Mouse (Mus musculus) limb, embryonic 13.5 days (tissue): ENCODE data around the gene 1110051M20Rik. TPM values are rescaled to one million over a fixed set of nuclear protein-coding genes. Genes with fewer than 3 reads are reported as not detected.
A peak's percentile ranks its signal among the peaks of the same experiment; 100 is the strongest.

Source experiments
- ATAC-seq: fragments of 200-750 bp; cut with Nextera tagmentation; 2 replicates; pipeline ENCODE4 v1.8.0; 2017; ENCODE audit warnings: low read depth, moderate number of reproducible peaks, moderate TSS enrichment; ENCODE audit not compliant: low FRiP score
- H3K27ac ChIP-seq: fragments of 300-500 bp; sonication (generic); 2 replicates; pipeline ENCODE4 v1.5.1; 2015; ENCODE audit warnings: inconsistent platforms, mild to moderate bottlenecking, moderate library complexity
- H3K27me3 ChIP-seq: fragments of 300-500 bp; sonication (generic); 2 replicates; pipeline ENCODE4 v1.6.1; 2015; ENCODE audit warnings: mild to moderate bottlenecking, inconsistent platforms
- H3K36me3 ChIP-seq: fragments of 300-500 bp; sonication (generic); 2 replicates; pipeline ENCODE4 v1.6.1; 2015; ENCODE audit warnings: inconsistent platforms, mild to moderate bottlenecking, moderate library complexity
- H3K4me1 ChIP-seq: fragments of 300-500 bp; sonication (generic); 2 replicates; pipeline ENCODE4 v1.6.1; 2015; ENCODE audit warnings: inconsistent platforms
- H3K4me2 ChIP-seq: fragments of 300-500 bp; sonication (generic); replicated peaks from 2 replicates; pipeline ENCODE4 v1.6.1; 2015; ENCODE audit warnings: inconsistent platforms, mild to moderate bottlenecking, moderate library complexity
- H3K4me3 ChIP-seq: fragments of 300-500 bp; sonication (generic); 2 replicates; pipeline ENCODE4 v1.5.1; 2015; ENCODE audit warnings: moderate library complexity, mild to moderate bottlenecking, inconsistent platforms
- H3K9ac ChIP-seq: fragments of 300-500 bp; sonication (generic); 2 replicates; pipeline ENCODE4 v1.6.1; 2015; ENCODE audit warnings: mild to moderate bottlenecking, inconsistent platforms
- H3K9me3 ChIP-seq: fragments of 300-500 bp; sonication (generic); 2 replicates; pipeline ENCODE4 v1.6.1; 2016; ENCODE audit warnings: inconsistent platforms
- WGBS: fragments of 180-500 bp; shearing (Covaris S2); methylation state at CpG from one replicate; pipeline ENCODE4 v1.1.7; 2015; 5-methylcytosine and 5-hydroxymethylcytosine counted together
- polyA plus RNA-seq: library from polyadenylated mRNA; unstranded; fragments of >200 nt; fragmentation: Nextera tagmentation; extraction: Ambion mirVana; gene quantifications from 2 replicates; pipeline ENCODE4 v1.2.1, GENCODE M21; 2015

1110051M20Rik gene
- polyA plus RNA-seq, 1 experiment from 2014 or later: 79.4 TPM

DNA sequence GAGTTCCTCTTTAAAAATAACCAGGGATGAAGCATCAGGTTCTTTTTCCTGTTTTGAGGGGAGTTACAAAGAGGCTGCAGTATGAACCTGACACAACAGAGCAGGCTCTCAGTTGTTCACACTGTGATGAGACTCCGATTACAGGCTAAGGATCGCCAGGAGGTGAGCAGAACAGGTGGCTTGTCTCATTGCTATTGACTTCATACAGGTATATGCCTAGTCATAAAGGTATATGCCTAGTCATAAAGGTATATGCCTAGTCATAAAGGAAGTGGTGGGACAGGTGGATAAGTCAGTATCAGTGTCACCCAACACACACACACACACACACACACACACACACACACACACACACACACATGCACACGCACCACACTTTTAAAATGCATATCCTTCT lies 115.8 kb downstream of the 1110051M20Rik start:
- no peaks in the 10 kb centered on the region for H3K9me3 ChIP-seq

DNA sequence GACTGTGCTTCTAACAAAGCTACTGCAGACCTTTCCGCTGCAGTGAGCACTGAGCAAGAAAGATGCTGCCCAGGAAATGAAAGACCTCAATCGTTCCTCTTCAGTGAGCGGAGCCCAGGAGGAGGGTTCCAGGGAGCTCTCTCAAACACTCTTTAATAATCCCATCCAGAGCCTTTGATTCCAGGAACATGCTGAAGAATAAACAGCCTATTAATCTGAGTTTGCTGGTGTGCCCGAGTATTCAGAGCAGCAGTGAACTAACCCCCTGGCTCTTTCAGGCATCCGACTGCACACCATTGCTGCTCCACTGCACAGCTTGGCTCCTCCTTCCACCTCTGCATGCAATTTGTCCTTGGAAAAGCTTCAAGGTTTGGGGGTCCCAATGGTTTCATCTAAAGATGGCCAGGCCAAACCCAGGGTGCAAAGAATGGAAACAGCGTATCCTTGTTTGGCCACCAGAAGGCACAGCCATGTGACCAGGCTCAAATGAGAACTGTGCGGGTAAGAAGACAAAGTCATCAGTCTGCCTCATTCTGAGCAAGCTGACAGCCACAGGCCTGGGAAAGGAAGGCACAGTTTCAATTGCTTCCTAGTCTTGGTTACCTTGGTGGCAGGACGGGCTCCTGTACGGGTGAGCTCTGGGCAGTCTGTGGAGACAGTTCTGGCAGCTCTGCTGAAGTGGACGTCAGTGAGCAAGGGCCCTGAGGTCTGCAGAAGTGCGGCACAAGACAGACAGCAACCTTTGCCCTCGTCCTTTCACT lies 116.4 kb downstream of the 1110051M20Rik start:
- Histone ChIP-seq H3K4me1 (no peaks in the 10 kb centered on the region), H3K27me3 (no peaks in the 10 kb centered on the region), H3K9ac (no peak overlapping the region), H3K4me2 (no peak overlapping the region), H3K4me3 (no peak overlapping the region), H3K27ac (no peak overlapping the region), H3K9me3 (no peaks in the 10 kb centered on the region), H3K36me3 (no peaks in the 10 kb centered on the region)
- WGBS: 66% methylated on average over 12 of the region's 12 CpGs
- ATAC-seq: no peak

More for the DNA sequence above, 115.8 kb downstream of the 1110051M20Rik start:
- no peaks in the 10 kb centered on the region for H3K4me1 ChIP-seq
- no peak overlapping the region for H3K27ac ChIP-seq
- WGBS: 88% methylated on average over 3 of the region's 3 CpGs
- H3K36me3 ChIP-seq: no peaks in the 10 kb centered on the region
- no peak overlapping the region for H3K9ac ChIP-seq
- no peak overlapping the region for H3K4me3 ChIP-seq
- no peaks in the 10 kb centered on the region for H3K27me3 ChIP-seq
- H3K4me2 ChIP-seq: no peak overlapping the region
- ATAC-seq: no peak

DNA sequence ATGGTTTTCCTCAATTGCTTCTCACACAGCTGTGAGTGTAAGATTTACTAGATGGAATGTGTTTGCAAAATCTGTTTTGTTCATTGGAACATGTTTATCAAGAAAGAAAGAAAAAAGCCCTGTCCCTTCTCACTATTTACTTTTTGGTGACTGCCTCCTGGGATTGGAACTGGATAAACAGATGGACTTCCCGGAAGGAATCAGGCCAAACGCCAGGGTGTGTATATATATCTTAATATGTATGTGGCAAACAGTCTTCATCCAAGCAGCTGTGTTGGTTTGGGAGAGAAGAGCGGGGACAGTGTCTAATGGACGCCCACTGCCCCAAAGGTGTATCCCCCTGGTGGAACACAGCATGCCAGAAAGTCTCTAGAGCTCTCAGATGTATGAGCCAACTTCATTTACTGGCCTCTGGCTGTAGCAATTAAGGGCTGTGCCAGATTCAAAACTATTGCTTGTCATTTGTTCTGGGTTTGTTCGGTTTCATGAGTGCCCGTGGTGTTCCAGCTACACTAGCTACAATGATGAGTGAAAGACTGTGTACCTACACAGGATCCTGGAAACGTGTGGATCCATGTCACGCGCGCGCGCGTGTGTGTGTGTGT lies 117.7 kb downstream of the 1110051M20Rik start:
- 85% methylated on average over 13 of the region's 13 CpGs for WGBS
- H3K27ac ChIP-seq: no peak overlapping the region
- H3K9me3 ChIP-seq: no peaks in the 10 kb centered on the region
- no peak overlapping the region for H3K4me2 ChIP-seq
- no peak overlapping the region for H3K4me3 ChIP-seq
- no peaks in the 10 kb centered on the region for H3K36me3 ChIP-seq
- H3K9ac ChIP-seq: no peak overlapping the region
- no peaks in the 10 kb centered on the region for H3K4me1 ChIP-seq
- ATAC-seq: no peak
- H3K27me3 ChIP-seq: no peaks in the 10 kb centered on the region

DNA sequence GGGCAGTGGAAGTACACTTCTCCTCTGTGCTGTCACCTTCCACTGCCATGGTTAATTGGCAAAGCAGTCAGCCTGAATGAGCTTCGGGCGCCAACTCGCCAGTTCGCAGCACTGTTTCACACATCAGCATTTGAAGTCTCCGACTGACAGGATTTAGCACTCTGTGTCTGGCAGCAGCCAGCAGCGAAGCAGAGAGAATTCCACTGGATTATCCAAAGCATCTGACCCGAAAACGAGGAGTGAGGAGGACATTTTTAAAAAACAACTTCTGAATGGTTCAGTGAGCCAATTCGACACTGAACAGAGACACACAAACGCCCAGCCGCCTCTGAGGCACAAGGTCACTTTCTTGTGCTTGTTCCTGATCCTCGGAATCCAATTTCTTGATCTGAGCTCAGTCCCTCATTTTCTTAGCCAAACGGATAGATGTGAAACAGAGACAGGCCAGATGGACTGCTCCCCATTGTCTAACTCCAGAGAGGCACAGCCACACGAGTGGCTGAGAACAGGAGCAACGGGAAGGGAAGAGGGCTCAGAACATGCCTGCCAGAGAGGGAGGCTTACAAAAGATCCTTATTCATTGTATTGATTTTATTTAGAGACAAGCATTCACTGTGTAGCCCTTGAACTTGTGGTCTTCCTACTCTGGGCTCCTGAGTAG lies 119.6 kb downstream of the 1110051M20Rik start:
- ATAC-seq: no peak
- peak overlapping the region; percentile 8; the same call in 1 of the 2 replicates for H3K27ac ChIP-seq
- H3K36me3 ChIP-seq: no peaks in the 10 kb centered on the region
- 53% methylated on average over 15 of the region's 15 CpGs for WGBS
- H3K4me2 ChIP-seq: no peak overlapping the region
- H3K9ac ChIP-seq: no peak overlapping the region
- H3K27me3 ChIP-seq: no peaks in the 10 kb centered on the region
- H3K4me3 ChIP-seq: no peak overlapping the region
- no peaks in the 10 kb centered on the region for H3K9me3 ChIP-seq
- H3K4me1 ChIP-seq: no peaks in the 10 kb centered on the region

DNA sequence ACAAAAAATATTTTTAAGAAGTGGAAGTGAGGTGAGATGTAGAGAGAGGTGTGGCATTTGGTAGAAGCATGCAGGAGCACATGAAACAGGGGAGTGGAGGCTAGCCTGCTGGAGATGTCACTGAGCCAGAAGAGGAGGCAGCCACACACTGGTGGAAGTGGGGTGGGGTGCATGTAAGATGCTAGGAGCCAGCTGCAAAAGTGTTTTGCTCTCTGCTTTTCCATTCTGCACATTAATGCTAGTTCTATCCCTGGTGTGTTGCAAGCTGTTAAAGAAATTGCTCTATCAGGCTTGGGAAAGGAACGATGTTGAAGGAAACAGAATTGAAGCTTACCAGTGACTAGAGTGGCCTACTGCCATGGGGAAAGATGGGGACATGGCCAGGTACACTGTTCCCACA lies 120.2 kb downstream of the 1110051M20Rik start:
- no peaks in the 10 kb centered on the region for H3K27me3 ChIP-seq
- H3K4me1 ChIP-seq: no peaks in the 10 kb centered on the region
- peak overlapping the region; percentile 8; the same call in 1 of the 2 replicates for H3K27ac ChIP-seq
- H3K36me3 ChIP-seq: no peaks in the 10 kb centered on the region
- 68% methylated on average over 1 of the region's 1 CpGs for WGBS
- H3K9me3 ChIP-seq: no peaks in the 10 kb centered on the region
- ATAC-seq: no peak
- no peak overlapping the region for H3K4me3 ChIP-seq
- H3K9ac ChIP-seq: no peak overlapping the region
- H3K4me2 ChIP-seq: no peak overlapping the region

DNA sequence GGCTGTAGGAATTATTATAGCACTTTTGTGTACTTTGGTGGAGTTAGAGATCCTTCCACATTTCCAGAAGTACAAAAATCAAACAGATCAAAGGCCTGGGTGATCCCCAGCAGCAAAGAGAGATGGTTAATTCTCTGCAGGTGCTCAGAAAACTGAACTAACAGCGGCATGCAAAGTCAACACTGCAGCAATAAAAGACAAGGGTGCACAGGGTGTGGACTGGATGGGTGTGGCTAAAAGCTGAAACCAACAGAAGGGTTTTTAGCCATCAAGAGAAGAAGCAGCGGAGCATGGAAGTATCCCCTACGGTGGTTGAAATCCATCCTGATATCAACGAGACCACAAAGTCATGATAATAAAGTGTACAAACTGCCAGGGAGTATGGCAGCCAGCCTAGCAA lies 122.0 kb downstream of the 1110051M20Rik start:
- no peak for ATAC-seq

DNA sequence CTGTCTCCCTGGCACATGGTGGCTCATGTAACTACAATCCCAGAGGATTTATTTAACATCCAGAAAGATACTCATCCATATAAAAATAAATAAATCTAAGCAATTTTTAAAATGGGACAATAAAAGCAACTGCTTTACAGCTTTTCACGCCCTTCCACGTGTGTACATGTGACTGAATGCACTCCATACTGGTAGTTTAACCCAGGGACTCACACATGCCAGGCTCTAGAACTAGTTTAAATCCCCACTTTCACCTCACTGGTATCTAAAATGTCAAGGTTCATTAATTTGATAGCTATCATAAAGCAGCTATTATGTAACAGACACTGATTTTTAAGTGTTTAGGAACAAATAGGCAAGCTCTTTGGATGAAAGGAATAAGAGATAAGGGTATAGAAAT lies 122.6 kb downstream of the 1110051M20Rik start:
- WGBS: 75% methylated on average over 2 of the region's 2 CpGs
- H3K27ac ChIP-seq: no peak overlapping the region
- H3K9ac ChIP-seq: no peak overlapping the region
- H3K4me3 ChIP-seq: no peak overlapping the region
- no peaks in the 10 kb centered on the region for H3K27me3 ChIP-seq
- no peaks in the 10 kb centered on the region for H3K9me3 ChIP-seq
- H3K4me1 ChIP-seq: no peaks in the 10 kb centered on the region
- no peak overlapping the region for H3K4me2 ChIP-seq
- ATAC-seq: no peak
- no peaks in the 10 kb centered on the region for H3K36me3 ChIP-seq

More for the DNA sequence above, 122.0 kb downstream of the 1110051M20Rik start:
- WGBS: 63% methylated on average over 4 of the region's 4 CpGs
- no peaks in the 10 kb centered on the region for H3K27me3 ChIP-seq
- H3K4me2 ChIP-seq: no peak overlapping the region
- H3K4me1 ChIP-seq: no peaks in the 10 kb centered on the region
- no peak overlapping the region for H3K4me3 ChIP-seq
- H3K36me3 ChIP-seq: no peaks in the 10 kb centered on the region
- H3K9ac ChIP-seq: no peak overlapping the region
- H3K27ac ChIP-seq: no peak overlapping the region
- H3K9me3 ChIP-seq: no peaks in the 10 kb centered on the region

DNA sequence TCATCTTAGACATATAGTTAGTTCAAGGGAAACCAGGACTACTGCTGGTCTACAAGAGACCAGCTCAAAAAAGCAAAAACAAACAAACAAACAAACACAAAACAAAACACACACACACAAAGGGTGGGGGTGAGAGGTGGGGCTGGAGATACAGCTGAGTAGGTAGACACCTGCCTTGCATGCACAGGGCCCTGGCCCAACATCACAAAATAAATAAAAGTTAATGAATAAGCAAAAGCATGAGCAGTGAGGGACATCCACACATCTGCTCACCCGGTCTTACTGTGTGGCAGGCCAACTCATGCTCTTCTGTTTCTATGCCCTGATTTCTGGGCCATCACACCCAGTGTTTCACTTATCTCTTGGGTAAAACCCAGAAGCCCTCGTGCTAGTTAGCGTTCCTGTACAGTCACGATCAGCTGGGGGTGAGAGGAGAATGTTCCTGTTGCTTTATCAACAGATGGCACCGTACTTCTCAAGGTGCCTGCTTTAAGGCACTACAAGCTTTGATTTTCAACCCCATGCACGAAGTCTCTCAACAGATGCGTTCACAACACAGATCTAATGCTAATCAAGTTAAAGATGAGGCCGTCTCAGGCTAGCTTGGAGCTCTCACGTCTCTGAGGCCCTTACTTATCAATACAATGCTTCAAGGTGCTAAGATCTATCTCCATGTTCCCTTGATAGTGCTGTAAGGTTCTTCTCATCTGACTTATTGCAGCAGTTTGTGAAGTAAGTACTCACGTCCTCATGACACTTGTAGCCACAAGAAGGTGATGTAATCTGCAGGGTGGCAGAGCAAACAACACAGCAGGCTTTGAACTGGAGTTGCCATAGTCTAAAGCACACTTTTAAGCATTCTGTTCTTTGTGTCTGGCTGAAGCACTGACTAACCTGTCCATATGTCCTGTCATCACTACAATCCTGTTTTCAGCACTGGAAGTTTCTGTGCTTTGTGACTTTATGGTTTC lies 123.7 kb downstream of the 1110051M20Rik start:
- ATAC-seq: no peak
- H3K36me3 ChIP-seq: no peaks in the 10 kb centered on the region
- whole genome bisulfite sequencing: 82% methylated on average over 10 of the region's 10 CpGs
- no peak overlapping the region for H3K9ac ChIP-seq
- no peak overlapping the region for H3K4me3 ChIP-seq
- H3K4me2 ChIP-seq: no peak overlapping the region
- H3K27me3 ChIP-seq: no peaks in the 10 kb centered on the region
- H3K9me3 ChIP-seq: no peaks in the 10 kb centered on the region
- H3K4me1 ChIP-seq: no peaks in the 10 kb centered on the region
- no peak overlapping the region for H3K27ac ChIP-seq

DNA sequence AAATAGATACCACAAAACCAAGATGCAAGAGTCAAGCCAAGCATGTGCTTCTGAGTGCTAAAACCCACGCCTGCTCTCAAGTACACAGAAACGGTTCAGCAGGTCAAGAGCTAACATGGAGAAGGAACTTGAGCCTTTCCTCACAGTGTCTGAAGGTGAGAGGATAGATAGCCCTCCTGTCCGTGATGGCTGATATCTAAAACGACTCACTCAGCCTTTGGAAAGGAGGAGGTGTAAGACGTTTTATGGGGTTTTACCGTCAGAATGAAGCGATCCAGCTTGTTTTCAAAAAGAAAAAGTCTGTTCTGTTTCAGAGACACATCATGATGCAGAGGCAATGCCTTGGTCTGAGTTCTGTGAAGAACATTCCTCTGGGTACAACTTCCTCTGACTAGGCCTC lies 130.3 kb downstream of the 1110051M20Rik start:
- Histone ChIP-seq H3K9me3 (no peaks in the 10 kb centered on the region), H3K4me3 (no peak overlapping the region), H3K36me3 (no peaks in the 10 kb centered on the region), H3K27ac (no peak overlapping the region), H3K4me2 (no peak overlapping the region), H3K4me1 (no peaks in the 10 kb centered on the region), H3K27me3 (no peaks in the 10 kb centered on the region), H3K9ac (no peak overlapping the region)
- WGBS: 72% methylated on average over 7 of the region's 7 CpGs
- ATAC-seq: no peak

DNA sequence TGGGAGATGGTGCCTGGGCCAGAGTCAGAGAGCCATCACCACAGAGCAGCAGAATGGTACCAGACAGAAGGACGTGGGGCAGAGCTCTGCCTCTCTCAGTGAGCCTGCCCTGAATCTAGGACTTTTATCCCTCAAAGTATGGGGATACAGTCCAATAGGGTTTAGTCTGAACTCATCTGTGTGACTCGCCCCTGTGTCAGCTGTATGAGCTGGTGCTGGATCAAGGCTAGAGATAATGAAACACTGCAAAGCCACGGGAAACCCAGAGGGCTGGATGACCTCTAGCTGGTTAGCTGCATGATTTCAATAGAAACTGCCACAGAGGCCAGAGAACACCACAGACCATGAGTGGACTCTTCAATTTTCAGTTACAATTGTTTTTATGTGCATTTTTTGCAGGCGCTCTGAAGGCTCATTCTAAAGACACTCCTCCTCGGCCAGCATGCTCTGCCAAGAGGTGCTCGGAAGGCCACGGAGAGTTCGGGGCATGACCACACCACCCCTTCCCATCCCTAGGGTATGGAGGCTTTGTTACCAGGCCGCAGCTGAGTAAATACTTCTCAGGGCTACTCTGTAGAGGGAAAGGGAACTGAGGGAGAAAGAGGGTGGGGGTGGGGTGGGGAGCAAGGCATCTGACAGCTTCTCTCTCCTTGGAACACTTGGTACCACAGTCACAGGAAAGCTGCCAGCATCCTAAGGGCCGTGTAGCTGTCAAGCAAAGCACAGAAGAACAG lies 131.8 kb downstream of the 1110051M20Rik start:
- no peak overlapping the region for H3K4me2 ChIP-seq
- WGBS: 65% methylated on average over 10 of the region's 10 CpGs
- no peaks in the 10 kb centered on the region for H3K9me3 ChIP-seq
- no peaks in the 10 kb centered on the region for H3K27me3 ChIP-seq
- H3K4me1 ChIP-seq: no peaks in the 10 kb centered on the region
- H3K36me3 ChIP-seq: no peaks in the 10 kb centered on the region
- H3K27ac ChIP-seq: no peak overlapping the region
- no peak overlapping the region for H3K9ac ChIP-seq
- no peak for ATAC-seq
- no peak overlapping the region for H3K4me3 ChIP-seq

DNA sequence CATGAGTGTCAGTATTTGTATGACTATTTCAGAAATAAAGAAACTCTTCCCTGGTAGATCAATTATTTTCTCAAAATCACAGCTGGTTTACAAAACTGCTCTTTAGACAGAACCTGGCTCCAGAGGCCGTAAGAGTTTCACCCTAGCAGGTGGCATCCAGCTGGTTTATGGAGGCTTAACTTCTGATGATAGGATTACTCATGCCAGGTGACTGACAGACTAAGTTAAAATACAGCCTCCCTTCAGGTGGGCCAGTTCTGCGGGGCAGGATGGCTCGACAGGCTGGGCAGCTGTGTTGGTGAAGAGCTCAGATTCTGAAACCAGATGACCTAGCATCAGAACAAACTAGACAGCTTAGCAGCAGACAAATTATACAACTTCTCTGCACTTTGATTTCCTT lies 135.0 kb downstream of the 1110051M20Rik start:
- Histone ChIP-seq H3K9me3 (no peaks in the 10 kb centered on the region), H3K4me3 (no peak overlapping the region), H3K36me3 (no peaks in the 10 kb centered on the region), H3K27me3 (no peaks in the 10 kb centered on the region), H3K9ac (no peak overlapping the region), H3K4me2 (no peak overlapping the region), H3K27ac (no peak overlapping the region), H3K4me1 (no peaks in the 10 kb centered on the region)
- no peak for ATAC-seq
- 20% methylated on average over 3 of the region's 3 CpGs for WGBS
